Mouse (Mus musculus) liver, embryonic 14.5 days (tissue): ENCODE measurements around the gene Plekha4. TPM values are rescaled to one million over a fixed set of nuclear protein-coding genes. Genes with fewer than 3 reads are reported as not detected.

ENCODE experiments used
- ATAC-seq: fragments of 200-750 bp; cut with Nextera tagmentation; 2 replicates; pipeline ENCODE4 v1.8.0; 2017; ENCODE audit warnings: moderate number of reproducible peaks, mild to moderate bottlenecking, moderate library complexity; ENCODE audit not compliant: insufficient read depth
- DNase-seq, 3 experiments: peaks; one replicate each; pipeline ENCODE4 v3.0.0-alpha.2; 2012 to 2013; ENCODE audit warnings: low read depth in 3 of 3, low spot score in 3 of 3
- H3K27ac ChIP-seq: fragments of 300-500 bp; sonication (generic); 2 replicates; pipeline ENCODE4 v1.5.1; 2014; ENCODE audit warnings: moderate library complexity, mild to moderate bottlenecking, control low read depth, inconsistent platforms
- H3K27me3 ChIP-seq: fragments of 300-500 bp; sonication (generic); 2 replicates; pipeline ENCODE4 v1.6.1; 2014; ENCODE audit warnings: mild to moderate bottlenecking, low read length, moderate library complexity; ENCODE audit not compliant: control insufficient read depth, insufficient read depth
- H3K36me3 ChIP-seq: fragments of 300-500 bp; sonication (generic); replicated peaks from 2 replicates; pipeline ENCODE4 v1.6.1; 2014; ENCODE audit warnings: low read depth; ENCODE audit not compliant: control insufficient read depth, insufficient read depth
- H3K4me1 ChIP-seq, 2 experiments: fragments of 200-500 bp in 1 of 2; fragments of 300-500 bp in 1 of 2; sonication (generic) in 1 of 2; replicated peaks; 2 replicates each; pipeline ENCODE4 v1.6.1; 2012 to 2014; ENCODE audit warnings: antibody characterized with exemption in 1 of 2, inconsistent platforms in 1 of 2, low read length in 1 of 2; ENCODE audit not compliant: control insufficient read depth in 2 of 2, insufficient read depth in 2 of 2
- H3K4me2 ChIP-seq: fragments of 300-500 bp; sonication (generic); 2 replicates; pipeline ENCODE4 v1.6.1; 2014; ENCODE audit warnings: low read depth, mild to moderate bottlenecking, control low read depth, moderate library complexity
- H3K4me3 ChIP-seq, 2 experiments: fragments of 200-500 bp in 1 of 2; fragments of 300-500 bp in 1 of 2; sonication (generic) in 1 of 2; 2 replicates each; pipeline ENCODE4 v1.5.1; 2012 to 2014; ENCODE audit warnings: low read depth in 2 of 2, low read length in 2 of 2, mild to moderate bottlenecking in 2 of 2, control low read depth in 1 of 2, inconsistent platforms in 1 of 2, moderate library complexity in 1 of 2; ENCODE audit not compliant: insufficient read depth in 1 of 2
- H3K9ac ChIP-seq: fragments of 300-500 bp; sonication (generic); replicated peaks from 2 replicates; pipeline ENCODE4 v1.6.1; 2014; ENCODE audit warnings: mild to moderate bottlenecking, control low read depth, moderate library complexity
- H3K9me3 ChIP-seq: fragments of 300-500 bp; sonication (generic); 2 replicates; pipeline ENCODE4 v1.6.1; 2016; ENCODE audit warnings: low read length, mixed read lengths; ENCODE audit not compliant: control insufficient read depth
- CTCF ChIP-seq: IDR thresholded peaks from 2 replicates; pipeline ENCODE4 v1.5.1; 2016; ENCODE audit warnings: antibody characterized with exemption, low read depth, control low read depth
- EP300 ChIP-seq: IDR thresholded peaks from 2 replicates; pipeline ENCODE4 v1.6.1; 2016; ENCODE audit warnings: antibody characterized with exemption, low read depth
- WGBS: fragments of 180-500 bp; shearing (Covaris S2); extraction: QIAGEN DNeasy Blood & Tissue Kit; methylation state at CpG from one replicate; pipeline ENCODE4 v1.1.7; 2014; ENCODE audit not compliant: insufficient replicate concordance; 5-methylcytosine and 5-hydroxymethylcytosine counted together
- polyA plus RNA-seq, 2 experiments: library from polyadenylated mRNA; depleted of rRNA in 1 of 2; stranded (reverse) in 1 of 2; unstranded in 1 of 2; fragments of >200 nt; fragmentation: Nextera tagmentation in 1 of 2; extraction: Ambion mirVana in 1 of 2; gene quantifications; 2 replicates each; pipeline versions ENCODE4 v1.2.1 to v1.2.3; 2012 to 2014

The Plekha4 gene
- polyA plus RNA-seq, 2 experiments = 0.41 to 0.90 TPM

- peaks cover 10 to 14% of the 10 kb centered on the region in 2 experiments for H3K4me1 ChIP-seq
Measured at GRCm38 (mm10) chr7:45521728-45522184, 4.4 kb upstream of the Plekha4 start.

DNA sequence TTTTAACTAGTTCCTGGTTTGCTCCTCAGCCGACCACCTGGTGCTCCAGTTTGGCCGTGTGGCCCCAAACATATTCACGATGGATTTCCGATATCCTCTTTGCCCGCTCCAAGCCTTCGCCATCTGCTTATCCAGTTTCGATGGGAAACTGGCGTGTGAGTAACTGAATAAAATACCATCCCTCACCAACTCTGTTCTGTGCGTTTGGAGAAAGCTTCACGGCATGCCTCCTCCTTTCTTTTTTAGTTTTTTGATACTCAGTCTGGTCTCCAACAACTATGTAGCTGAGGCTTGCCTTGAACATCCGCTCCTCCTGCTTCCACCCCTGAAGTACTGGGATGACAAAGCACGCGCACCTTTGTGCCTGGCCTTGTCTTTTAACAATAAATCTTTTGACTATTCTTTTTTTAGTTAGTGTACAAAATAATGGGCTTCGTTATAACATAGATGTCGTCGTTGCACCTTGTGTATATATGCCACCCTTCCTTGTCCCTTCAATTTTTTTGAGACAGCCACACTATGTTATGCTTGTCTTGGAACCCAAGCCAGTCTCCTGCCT, 3.9 kb upstream of the Plekha4 start:
- 53% methylated on average over 16 of the region's 16 CpGs for WGBS
- H3K9me3 ChIP-seq = no peaks in the 10 kb centered on the region
- ATAC-seq (no peak), DNase-seq (no peak)
- TF ChIP-seq EP300 = no peak
- TF ChIP-seq CTCF = no peak
- peak overlapping the region; percentile 88 for H3K4me2 ChIP-seq
- peak overlapping the region; percentile 99 for H3K9ac ChIP-seq
- H3K4me3 ChIP-seq = peak overlapping the region; percentile 76 to 88
- H3K27ac ChIP-seq = peak overlapping the region; percentile 90
- peaks cover 42% of the 10 kb centered on the region for H3K36me3 ChIP-seq
- H3K4me1 ChIP-seq = peaks cover 10 to 14% of the 10 kb centered on the region in 2 experiments
- H3K27me3 ChIP-seq = no peaks in the 10 kb centered on the region

More at GRCm38 (mm10) chr7:45521728-45522184, 4.4 kb upstream of the Plekha4 start:
- Histone ChIP-seq H3K27ac (peak overlapping the region; percentile 90), H3K27me3 (no peaks in the 10 kb centered on the region), H3K9me3 (no peaks in the 10 kb centered on the region), H3K36me3 (peaks cover 42% of the 10 kb centered on the region), H3K9ac (peak overlapping the region; percentile 99), H3K4me2 (peak overlapping the region; percentile 88), H3K4me3 (peak overlapping the region; percentile 76 to 88)
- DNase-seq = peak; percentile 72 to 78 (median 72)
- WGBS = under 1% methylated on average over 28 of the region's 28 CpGs
- ATAC-seq = no peak
- TF ChIP-seq EP300 (no peak), CTCF (peak; percentile 28; the same call in 1 of the 2 replicates)

GRCm38 (mm10) chr7:45522957-45523676, 3.0 kb upstream of the Plekha4 start:
- Histone ChIP-seq H3K36me3 (peaks cover 42% of the 10 kb centered on the region), H3K4me3 (peak overlapping the region; percentile 76 to 88), H3K4me2 (peak overlapping the region; percentile 88), H3K9ac (peak overlapping the region; percentile 99), H3K9me3 (no peaks in the 10 kb centered on the region), H3K4me1 (peaks cover 10 to 14% of the 10 kb centered on the region in 2 experiments), H3K27me3 (no peaks in the 10 kb centered on the region), H3K27ac (peak overlapping the region; percentile 90)
- 49% methylated on average over 18 of the region's 18 CpGs for WGBS
- TF ChIP-seq CTCF (no peak), EP300 (no peak)
- DNase-seq (peak in 1 of 3 experiments; percentile 46), ATAC-seq (no peak)

DNA sequence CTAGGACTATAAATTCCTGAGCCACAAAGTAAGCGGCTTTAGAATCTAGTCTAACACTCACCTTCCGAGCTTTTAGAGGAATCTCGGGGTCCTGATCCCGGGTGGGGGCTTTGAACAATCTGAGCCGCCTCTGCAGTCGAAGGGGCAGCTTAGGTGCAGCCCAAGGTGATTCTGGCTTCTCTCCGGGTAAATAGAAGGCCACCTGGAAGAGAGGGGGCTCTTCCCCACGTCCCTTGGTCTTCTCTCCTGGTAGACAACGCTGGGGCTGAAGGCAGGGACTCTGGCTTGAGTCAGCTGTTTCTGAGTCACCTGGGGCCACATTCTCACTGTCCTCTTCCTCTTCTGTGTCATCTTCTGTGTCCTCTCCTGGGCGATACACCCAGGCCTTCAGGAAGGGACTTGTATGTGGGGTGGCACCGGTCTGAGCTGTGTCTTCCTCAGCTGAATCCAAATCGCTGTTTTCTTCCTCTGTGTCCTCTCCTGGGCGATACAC, 2.4 kb upstream of the Plekha4 start:
- peaks cover 10 to 14% of the 10 kb centered on the region in 2 experiments for H3K4me1 ChIP-seq
- H3K36me3 ChIP-seq = peaks cover 42% of the 10 kb centered on the region
- H3K4me3 ChIP-seq = peak overlapping the region; percentile 76 to 88
- peak overlapping the region; percentile 90 for H3K27ac ChIP-seq
- DNase-seq = peak in 1 of 3 experiments; percentile 38
- TF ChIP-seq EP300 (no peak), CTCF (no peak)
- peak overlapping the region; percentile 99 for H3K9ac ChIP-seq
- no peak for ATAC-seq
- H3K27me3 ChIP-seq = no peaks in the 10 kb centered on the region
- 43% methylated on average over 12 of the region's 13 CpGs for WGBS
- no peaks in the 10 kb centered on the region for H3K9me3 ChIP-seq
- peak overlapping the region; percentile 88 for H3K4me2 ChIP-seq
